Mouse (Mus musculus) small intestine, adult 2 months (tissue): ENCODE data around the gene Ip6k1.

ENCODE experiments used
- CTCF ChIP-seq: fragments of 200-500 bp; IDR thresholded peaks from 2 replicates; pipeline ENCODE4 v1.5.1; 2012; ENCODE audit warnings: low read depth, mild to moderate bottlenecking, control low read depth, inconsistent platforms, low read length, moderate library complexity, mixed read lengths; ENCODE audit not compliant: insufficient replicate concordance, insufficient read length; ENCODE audit errors: extremely low read depth
- POLR2A ChIP-seq: fragments of 200-500 bp; IDR thresholded peaks from 2 replicates; pipeline ENCODE4 v1.6.1; 2012; ENCODE audit warnings: low read depth, mild to moderate bottlenecking, control low read depth, inconsistent platforms, low read length, moderate library complexity

DNA sequence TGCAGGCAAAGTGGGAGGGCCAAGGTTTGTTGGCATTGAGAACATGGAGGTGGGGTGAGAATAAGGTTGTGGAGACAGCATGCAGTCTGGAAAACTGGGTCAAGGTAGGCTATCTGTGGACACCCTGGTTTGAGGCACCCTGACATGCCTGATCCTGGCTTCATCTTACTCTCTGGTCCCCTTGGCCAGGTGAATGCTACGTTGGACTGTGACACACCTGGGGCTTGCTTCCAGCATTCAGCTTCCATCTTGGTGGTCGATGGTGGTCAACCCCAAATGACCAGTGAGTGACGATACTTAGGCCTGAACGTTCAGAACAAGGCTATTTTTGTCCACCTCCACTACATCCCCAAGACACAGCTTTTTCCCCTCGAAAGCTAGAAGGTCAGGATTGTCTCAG, 6.3 kb upstream of the Ip6k1 start, which contains the start of gene Gm20662:
- TF ChIP-seq CTCF (no peak), POLR2A (no peak)
